Mouse (Mus musculus): ENCODE results near the gene Sdsl. TPM values are rescaled to one million over a fixed set of nuclear protein-coding genes. Genes with fewer than 3 reads are reported as not detected.

The Sdsl gene
- polyA plus RNA-seq, 1 experiment from 2014 or later = 6.9 TPM

GRCm38 (mm10) chr5:120420106-120420505, 52.5 kb downstream of the Sdsl start:
- Histone ChIP-seq H3K27me3 (peaks cover 97% of the 10 kb centered on the region), H3K9me3 (no peaks in the 10 kb centered on the region), H3K4me3 (no peak overlapping the region), H3K27ac (replicated peaks) (0 out of 2 replicates have a peak overlapping the region, but pooled peaks have one; percentile 62), H3K4me1 (replicated peaks) (peaks cover 21% of the 10 kb centered on the region), H3K36me3 (no peaks in the 10 kb centered on the region), H3K9ac (no peak overlapping the region), H3K4me2 (no peak overlapping the region)
- ATAC-seq (ENCODE audit: low read depth) = no peak
- 80% methylated on average over 8 of the region's 8 CpGs for WGBS

GRCm38 (mm10) chr5:120413436-120413835, 59.2 kb downstream of the Sdsl start:
- H3K27me3 ChIP-seq = peaks cover 81% of the 10 kb centered on the region

GRCm38 (mm10) chr5:120409385-120410378, 62.9 kb downstream of the Sdsl start:
- Histone ChIP-seq H3K4me3 (peak overlapping the region; percentile 25), H3K4me1 (replicated peaks) (peaks cover 23% of the 10 kb centered on the region), H3K4me2 (peak overlapping the region; percentile 53), H3K27me3 (peaks cover 62% of the 10 kb centered on the region), H3K9ac (peak overlapping the region; percentile 68), H3K36me3 (no peaks in the 10 kb centered on the region), H3K27ac (replicated peaks) (peak overlapping the region; percentile 96), H3K9me3 (peaks cover 5% of the 10 kb centered on the region; the same call in 1 of the 2 replicates)
- peak; percentile 93 for ATAC-seq (ENCODE audit: low read depth)
- WGBS = under 1% methylated on average over 41 of the region's 41 CpGs

More at GRCm38 (mm10) chr5:120413436-120413835, 59.2 kb downstream of the Sdsl start:
- H3K4me2 ChIP-seq = no peak overlapping the region
- H3K9ac ChIP-seq = no peak overlapping the region
- peak overlapping the region; percentile 33; the same call in 1 of the 2 replicates for H3K27ac ChIP-seq (replicated peaks)
- no peaks in the 10 kb centered on the region for H3K36me3 ChIP-seq
- no peak overlapping the region for H3K4me3 ChIP-seq
- H3K9me3 ChIP-seq = peaks cover 5% of the 10 kb centered on the region; the same call in 1 of the 2 replicates
- ATAC-seq (ENCODE audit: low read depth) = no peak
- WGBS = 76% methylated on average over 6 of the region's 6 CpGs
- H3K4me1 ChIP-seq (replicated peaks) = peaks cover 23% of the 10 kb centered on the region

GRCm38 (mm10) chr5:120408933-120409332, 63.7 kb downstream of the Sdsl start:
- ATAC-seq (ENCODE audit: low read depth) = peak; percentile 57
- peak overlapping the region; percentile 68 for H3K9ac ChIP-seq
- H3K9me3 ChIP-seq = peaks cover 5% of the 10 kb centered on the region; the same call in 1 of the 2 replicates
- H3K27ac ChIP-seq (replicated peaks) = peak overlapping the region; percentile 96
- H3K4me3 ChIP-seq = peak overlapping the region; percentile 25; the same call in 1 of the 2 replicates
- peaks cover 23% of the 10 kb centered on the region for H3K4me1 ChIP-seq (replicated peaks)
- no peaks in the 10 kb centered on the region for H3K36me3 ChIP-seq
- peak overlapping the region; percentile 53 for H3K4me2 ChIP-seq
- WGBS = 48% methylated on average over 14 of the region's 14 CpGs
- peaks cover 60% of the 10 kb centered on the region for H3K27me3 ChIP-seq

Other genes with a start within 250 kb of the Sdsl start
- gene Lhx5, start 41.1 kb downstream of the Sdsl start, polyA plus RNA-seq (2015; fragmentation: Nextera tagmentation; extraction: Ambion mirVana) = 42.0 and 46.0 TPM in 2 replicates
- gene Sds, start 3.7 kb upstream of the Sdsl start, polyA plus RNA-seq (2015; fragmentation: Nextera tagmentation; extraction: Ambion mirVana) = not detected in 2 replicates
- gene Plbd2, start 30.8 kb upstream of the Sdsl start, polyA plus RNA-seq (2015; fragmentation: Nextera tagmentation; extraction: Ambion mirVana) = 35.8 and 42.8 TPM in 2 replicates
- 3.0 and 3.6 TPM in 2 replicates for gene Slc8b1, start 38.4 kb upstream of the Sdsl start, polyA plus RNA-seq (2015; fragmentation: Nextera tagmentation; extraction: Ambion mirVana)
- gene Tpcn1, start 115.9 kb upstream of the Sdsl start, polyA plus RNA-seq (2015; fragmentation: Nextera tagmentation; extraction: Ambion mirVana) = 22.4 and 22.5 TPM in 2 replicates
- 0.94 and 1.0 TPM in 2 replicates for gene Iqcd, start 116.2 kb upstream of the Sdsl start, polyA plus RNA-seq (2015; fragmentation: Nextera tagmentation; extraction: Ambion mirVana)
- gene Rita1, start 139.8 kb upstream of the Sdsl start, polyA plus RNA-seq (2015; fragmentation: Nextera tagmentation; extraction: Ambion mirVana) = 19.9 and 25.1 TPM in 2 replicates
- 44.6 and 45.7 TPM in 2 replicates for gene Ddx54, start 139.9 kb upstream of the Sdsl start, polyA plus RNA-seq (2015; fragmentation: Nextera tagmentation; extraction: Ambion mirVana)
- not detected in 2 replicates for gene Cfap73, start 161.4 kb upstream of the Sdsl start, polyA plus RNA-seq (2015; fragmentation: Nextera tagmentation; extraction: Ambion mirVana)
- 0.31 TPM in 1 of 2 replicates, not detected in the other for gene Rasal1, start 176.0 kb upstream of the Sdsl start, polyA plus RNA-seq (2015; fragmentation: Nextera tagmentation; extraction: Ambion mirVana)
- gene Dtx1, start 239.1 kb upstream of the Sdsl start, polyA plus RNA-seq (2015; fragmentation: Nextera tagmentation; extraction: Ambion mirVana) = 37.3 and 39.6 TPM in 2 replicates

Data from neural tube, embryonic 13.5 days (tissue).